Mouse (Mus musculus) B cell, adult 67 days (primary cell): ENCODE results near the gene Klhdc7b. TPM values are rescaled to one million over a fixed set of nuclear protein-coding genes. Genes with fewer than 3 reads are reported as not detected.

ENCODE experiments used
- total RNA-seq, 2 experiments: library from RNA; stranded (reverse); gene quantifications; 4 replicates each; pipeline ENCODE4 v1.2.4; 2023

Klhdc7b gene
- not detected for total RNA-seq

DNA sequence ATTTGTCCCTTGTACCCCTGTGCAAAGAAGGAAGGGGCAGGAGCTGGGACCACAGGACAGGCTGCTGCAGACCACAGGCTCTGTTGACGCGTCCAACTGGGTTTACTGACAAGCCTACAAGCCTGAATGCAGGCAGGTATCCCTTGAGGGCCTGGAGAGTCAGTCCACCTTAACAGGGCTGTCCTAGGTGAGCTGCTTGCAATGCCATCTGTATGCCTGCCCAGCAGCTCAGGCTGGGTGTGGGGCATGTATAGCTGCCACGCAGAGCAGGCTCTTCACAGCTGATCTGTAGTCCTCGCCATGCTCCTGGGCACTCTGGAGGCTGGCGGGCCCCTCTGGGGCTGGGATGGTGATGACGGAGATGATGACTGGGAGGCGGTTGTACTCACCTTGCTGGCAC, at the start of gene Klhdc7b:
TSS of gene Klhdc7b (plus strand) at position 301 of the 400 bp plus-strand sequence.

DNA sequence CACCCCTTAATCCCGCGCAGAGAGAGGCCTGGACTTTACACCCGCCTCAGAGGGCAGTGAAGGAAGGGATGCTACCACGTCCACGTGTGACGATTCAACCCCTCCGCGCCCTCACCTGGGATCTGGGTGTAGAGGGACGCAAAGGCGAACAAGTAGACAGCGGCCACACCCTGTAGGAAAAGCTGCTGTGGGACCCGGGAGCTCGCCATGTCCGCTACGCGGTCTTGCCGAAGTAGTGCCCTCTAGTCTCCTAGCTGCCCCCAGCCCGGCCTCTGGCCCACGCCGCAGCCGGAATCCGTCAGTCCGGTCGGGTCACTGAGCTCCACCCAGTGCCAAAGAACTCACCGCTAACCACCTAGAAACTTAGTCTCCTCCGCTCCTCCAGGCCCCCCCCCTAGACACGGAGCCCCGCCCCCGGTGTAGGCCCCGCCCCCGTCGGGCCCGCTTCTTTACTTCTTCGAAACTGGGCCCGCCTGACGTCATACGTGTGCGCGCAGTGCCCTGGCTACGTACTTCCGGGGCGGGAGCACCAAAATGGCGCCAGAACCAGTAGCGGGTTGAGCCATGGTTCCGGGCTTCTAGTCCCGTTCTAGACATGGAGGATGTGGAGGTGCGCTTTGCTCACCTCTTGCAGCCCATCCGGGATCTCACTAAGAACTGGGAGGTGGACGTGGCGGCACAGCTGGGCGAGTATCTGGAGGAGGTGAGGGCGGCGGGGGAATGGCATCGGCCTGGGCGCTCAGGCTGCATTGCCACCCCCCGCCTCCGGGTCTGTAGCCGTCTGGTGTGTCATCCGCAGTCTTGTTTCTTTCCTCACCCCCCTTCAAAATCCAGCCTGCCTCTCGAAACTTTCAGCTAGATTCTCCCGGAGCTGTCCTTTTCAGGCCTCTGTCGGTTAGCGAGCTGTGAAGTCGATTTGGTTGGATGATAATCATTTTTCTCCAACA, 29.2 kb upstream of the Klhdc7b start, which contains the start of the genes Lmf2 and Ncaph2:
TSS of gene Lmf2 (minus strand) at position 419 of the 947 bp plus-strand sequence.
TSS of gene Ncaph2 (plus strand) at position 479 of the 947 bp plus-strand sequence.

DNA sequence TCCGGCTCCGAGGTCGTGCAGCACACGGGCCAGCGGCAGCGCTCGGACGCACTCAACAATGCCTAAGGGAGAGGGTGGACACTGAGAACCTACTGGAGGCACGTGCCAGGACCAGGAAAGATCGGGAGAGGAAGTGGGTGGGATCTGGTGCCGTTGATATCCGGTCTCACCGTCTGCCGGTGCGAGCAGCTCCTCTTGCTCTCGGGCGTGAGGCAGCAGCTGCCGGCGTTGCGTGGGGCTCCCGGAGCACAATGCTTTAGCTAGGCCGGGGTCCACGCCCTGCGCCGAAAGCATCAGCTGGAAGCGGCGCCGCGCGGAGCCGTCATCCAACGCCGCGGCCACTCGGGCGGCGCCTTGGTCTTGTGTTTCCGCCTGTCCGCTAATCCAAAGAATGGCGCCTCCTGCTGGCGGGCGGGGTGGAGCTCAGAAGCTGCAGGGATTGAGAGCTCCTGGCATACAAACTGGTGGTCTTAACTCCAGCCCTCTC, 10.9 kb upstream of the Klhdc7b start, which contains the start of gene Sco2:
TSS of gene Sco2 (minus strand) at position 85 of the 487 bp plus-strand sequence.

GRCm38 (mm10) chr15:89376957-89377356, 7.8 kb upstream of the Klhdc7b start, which contains the start of gene Tymp:
Gene Tymp (minus strand): TSS chr15:89377039.

GRCm38 (mm10) chr15:89378831-89379401, 5.8 kb upstream of the Klhdc7b start, which contains the start of gene Odf3b:
Gene Odf3b (minus strand): TSS chr15:89379282.

DNA sequence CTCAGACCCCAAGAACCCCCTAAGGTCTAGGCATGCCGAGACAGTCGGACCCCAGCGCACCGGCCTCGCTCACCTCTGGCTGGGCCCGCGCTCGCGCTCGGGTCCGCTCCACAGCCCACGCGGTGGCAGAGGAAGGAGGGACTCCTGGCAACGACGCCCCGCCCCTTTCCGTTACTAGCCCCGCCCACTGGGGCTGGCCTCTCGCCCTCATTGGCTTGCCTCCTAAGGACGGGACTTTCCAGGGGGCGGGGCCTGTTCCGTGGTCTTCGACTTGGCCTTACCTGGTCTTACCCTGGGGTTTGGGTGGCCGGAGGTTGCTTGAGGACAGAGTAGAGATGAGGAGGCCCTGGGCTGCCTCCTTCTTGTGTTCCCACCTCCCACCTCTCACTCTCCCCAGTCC, 25.4 kb downstream of the Klhdc7b start, which contains the start of gene Syce3:
TSS of gene Syce3 (minus strand) at position 386 of the 400 bp plus-strand sequence.

DNA sequence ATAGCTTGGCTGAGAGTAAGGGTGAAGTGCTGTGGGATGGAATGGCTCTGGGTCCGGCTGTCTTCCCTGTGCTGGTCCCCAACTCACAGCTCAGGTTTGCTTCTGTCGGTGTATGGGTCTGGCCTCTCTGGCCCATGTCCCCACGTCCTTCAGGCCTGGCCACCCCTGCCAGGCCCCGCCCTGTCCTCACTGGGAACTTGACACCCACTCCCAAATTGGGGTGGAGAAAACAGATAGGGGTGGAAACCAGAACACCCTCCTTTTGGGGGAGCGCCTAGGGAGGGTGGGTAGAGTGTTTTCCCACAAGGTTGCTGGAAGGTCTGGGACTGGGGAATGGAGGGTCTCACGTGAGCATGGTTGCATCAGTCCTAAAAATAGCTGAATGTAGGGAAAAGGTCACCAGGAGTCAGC, 41.0 kb downstream of the Klhdc7b start, which contains the start of gene Cpt1b:
TSS of gene Cpt1b (minus strand) at position 153 of the 411 bp plus-strand sequence.

GRCm38 (mm10) chr15:89429352-89430221, 44.9 kb downstream of the Klhdc7b start, which contains the start of the genes C730034F03Rik, Gm44502 and Chkb:
Gene C730034F03Rik (plus strand): TSS chr15:89429589.
Gene Gm44502 (minus strand): TSS chr15:89429696.
Gene Chkb (minus strand): TSS chr15:89429908.

Other genes starting within 250 kb of the Klhdc7b start
- gene Mapk12, start 244.2 kb upstream of the Klhdc7b start, total RNA-seq: 10 to 100 TPM; 17.9 to 21.0 TPM
- 10 to 100 TPM; 87.0 to 90.1 TPM for gene Mapk11, start 235.3 kb upstream of the Klhdc7b start, total RNA-seq
- 10 to 100 TPM in 1 of 2 experiments, 1 to 10 TPM in 1; 9.8 to 12.8 TPM for gene Plxnb2, start 204.1 kb upstream of the Klhdc7b start, total RNA-seq
- gene Dennd6b, start 188.4 kb upstream of the Klhdc7b start, total RNA-seq: 10 to 100 TPM; 34.3 to 37.2 TPM
- gene Ppp6r2, start 173.4 kb upstream of the Klhdc7b start, total RNA-seq: 10 to 100 TPM; 59.2 to 68.8 TPM
- gene Sbf1, start 69.6 kb upstream of the Klhdc7b start, total RNA-seq: 100 to 1,000 TPM; 240 to 267 TPM
- gene Adm2, start 62.2 kb upstream of the Klhdc7b start, total RNA-seq: not detected
- gene Miox, start 50.5 kb upstream of the Klhdc7b start, total RNA-seq: not detected
- 10 to 100 TPM; 50.3 to 51.8 TPM for gene Lmf2, start 29.3 kb upstream of the Klhdc7b start, total RNA-seq
- 100 to 1,000 TPM; 130 to 147 TPM for gene Ncaph2, start 29.2 kb upstream of the Klhdc7b start, total RNA-seq
- gene Sco2, start 11.1 kb upstream of the Klhdc7b start, total RNA-seq: 10 to 100 TPM; 17.2 to 20.1 TPM
- gene Tymp, start 7.9 kb upstream of the Klhdc7b start, total RNA-seq: 1 to 10 TPM in 1 of 2 experiments, under 1 TPM in 1; 0.59 to 1.4 TPM
- not detected for gene Odf3b, start 5.6 kb upstream of the Klhdc7b start, total RNA-seq
- gene Syce3, start 25.6 kb downstream of the Klhdc7b start, total RNA-seq: not detected
- gene Cpt1b, start 40.9 kb downstream of the Klhdc7b start, total RNA-seq: 1 to 10 TPM; 6.8 to 9.8 TPM
- 10 to 100 TPM; 12.2 to 15.8 TPM for gene C730034F03Rik, start 44.7 kb downstream of the Klhdc7b start, total RNA-seq
- gene Gm44502, start 44.8 kb downstream of the Klhdc7b start, total RNA-seq: not detected
- 100 to 1,000 TPM; 245 to 328 TPM for gene Chkb, start 45.0 kb downstream of the Klhdc7b start, total RNA-seq
- gene Mapk8ip2, start 69.0 kb downstream of the Klhdc7b start, total RNA-seq: not detected
- 10 to 100 TPM; 15.8 to 18.1 TPM for gene Arsa, start 92.5 kb downstream of the Klhdc7b start, total RNA-seq
- not detected for gene Shank3, start 114.7 kb downstream of the Klhdc7b start, total RNA-seq
- not detected for gene Acr, start 183.4 kb downstream of the Klhdc7b start, total RNA-seq
- gene Rabl2, start 207.0 kb downstream of the Klhdc7b start, total RNA-seq: 1 to 10 TPM; 2.6 to 8.5 TPM